Mouse (Mus musculus) embryonic facial prominence, embryonic 13.5 days (tissue): ENCODE data around the gene Olfr1373. TPM values are rescaled to one million over a fixed set of nuclear protein-coding genes. Genes with fewer than 3 reads are reported as not detected.

Source experiments
- ATAC-seq: fragments of 200-750 bp; cut with Nextera tagmentation; 2 replicates; pipeline ENCODE4 v1.8.0; 2017; ENCODE audit warnings: low read depth; ENCODE audit not compliant: insufficient number of reproducible peaks, insufficient read depth, low FRiP score, low TSS enrichment
- H3K27ac ChIP-seq: fragments of 300-500 bp; sonication (generic); 2 replicates; pipeline ENCODE4 v1.5.1; 2015; ENCODE audit warnings: moderate library complexity, mild to moderate bottlenecking, inconsistent platforms
- H3K27me3 ChIP-seq: fragments of 300-500 bp; sonication (generic); 2 replicates; pipeline ENCODE4 v1.6.1; 2015; ENCODE audit warnings: mild to moderate bottlenecking, inconsistent platforms
- H3K36me3 ChIP-seq: fragments of 300-500 bp; sonication (generic); 2 replicates; pipeline ENCODE4 v1.6.1; 2015; ENCODE audit warnings: mild to moderate bottlenecking, inconsistent platforms
- H3K4me1 ChIP-seq: fragments of 300-500 bp; sonication (generic); 2 replicates; pipeline ENCODE4 v1.6.1; 2015; ENCODE audit warnings: inconsistent platforms
- H3K4me2 ChIP-seq: fragments of 300-500 bp; sonication (generic); 2 replicates; pipeline ENCODE4 v1.6.1; 2015; ENCODE audit warnings: moderate library complexity, mild to moderate bottlenecking, inconsistent platforms
- H3K4me3 ChIP-seq: fragments of 300-500 bp; sonication (generic); 2 replicates; pipeline ENCODE4 v1.5.1; 2015; ENCODE audit warnings: mild to moderate bottlenecking, inconsistent platforms
- H3K9ac ChIP-seq: fragments of 300-500 bp; sonication (generic); 2 replicates; pipeline ENCODE4 v1.6.1; 2015; ENCODE audit warnings: mild to moderate bottlenecking, inconsistent platforms
- H3K9me3 ChIP-seq: fragments of 300-500 bp; sonication (generic); 2 replicates; pipeline ENCODE4 v1.6.1; 2016; ENCODE audit warnings: inconsistent platforms
- WGBS: fragments of 180-500 bp; shearing (Covaris S2); methylation state at CpG from one replicate; pipeline ENCODE4 v1.1.7; 2015; ENCODE audit warnings: mixed read lengths; 5-methylcytosine and 5-hydroxymethylcytosine counted together
- microRNA-seq: library from miRNA; unstranded; fragments of <30 nt; microRNA quantifications from one replicate; pipeline ENCODE4, GENCODE M21; 2016
- polyA plus RNA-seq: library from polyadenylated mRNA; unstranded; fragments of >200 nt; fragmentation: Nextera tagmentation; extraction: Ambion mirVana; gene quantifications from 2 replicates; pipeline ENCODE4 v1.2.1, GENCODE M21; 2015

Gene Olfr1373
- polyA plus RNA-seq, 1 experiment from 2014 or later: not detected

- Histone ChIP-seq H3K9me3 (no peaks in the 10 kb centered on the region), H3K27ac (no peak overlapping the region), H3K36me3 (no peaks in the 10 kb centered on the region; the same call in 1 of the 2 replicates), H3K4me2 (no peak overlapping the region), H3K27me3 (no peaks in the 10 kb centered on the region), H3K9ac (no peak overlapping the region), H3K4me3 (no peak overlapping the region), H3K4me1 (peaks cover 17% of the 10 kb centered on the region)
- 96% methylated on average over 2 of the region's 2 CpGs for WGBS
- ATAC-seq: no peak
Measured at GRCm38 (mm10) chr11:52106037-52106436, 39.3 kb downstream of the Olfr1373 start.

- Histone ChIP-seq H3K4me2 (no peak overlapping the region), H3K9ac (no peak overlapping the region), H3K27me3 (no peaks in the 10 kb centered on the region), H3K9me3 (no peaks in the 10 kb centered on the region), H3K36me3 (no peaks in the 10 kb centered on the region; the same call in 1 of the 2 replicates), H3K27ac (no peak overlapping the region), H3K4me3 (no peak overlapping the region), H3K4me1 (peaks cover 22% of the 10 kb centered on the region)
- no peak for ATAC-seq
Measured at GRCm38 (mm10) chr11:52105503-52105902, 39.8 kb downstream of the Olfr1373 start.

GRCm38 (mm10) chr11:52102977-52103376, 42.4 kb downstream of the Olfr1373 start:
- no peak overlapping the region for H3K27ac ChIP-seq
- H3K9me3 ChIP-seq: no peaks in the 10 kb centered on the region
- no peaks in the 10 kb centered on the region; the same call in 1 of the 2 replicates for H3K36me3 ChIP-seq
- H3K4me2 ChIP-seq: no peak overlapping the region
- no peak for ATAC-seq
- H3K9ac ChIP-seq: no peak overlapping the region
- peaks cover 28% of the 10 kb centered on the region for H3K4me1 ChIP-seq
- H3K4me3 ChIP-seq: no peak overlapping the region
- no peaks in the 10 kb centered on the region for H3K27me3 ChIP-seq
- WGBS: 84% methylated on average over 4 of the region's 4 CpGs

- peaks cover 31% of the 10 kb centered on the region for H3K4me1 ChIP-seq
- H3K4me2 ChIP-seq: peak overlapping the region; percentile 80
- WGBS: 3% methylated on average over 7 of the region's 7 CpGs
- peak overlapping the region; percentile 100 for H3K27ac ChIP-seq
- peak overlapping the region; percentile 100 for H3K9ac ChIP-seq
- no peaks in the 10 kb centered on the region; the same call in 1 of the 2 replicates for H3K36me3 ChIP-seq
- no peaks in the 10 kb centered on the region for H3K9me3 ChIP-seq
- peak overlapping the region; percentile 81 for H3K4me3 ChIP-seq
- no peaks in the 10 kb centered on the region for H3K27me3 ChIP-seq
- no peak for ATAC-seq
Measured at GRCm38 (mm10) chr11:52099771-52100219, 45.5 kb downstream of the Olfr1373 start.

GRCm38 (mm10) chr11:52099031-52099761, 46.1 kb downstream of the Olfr1373 start:
- peak overlapping the region; percentile 80 for H3K4me2 ChIP-seq
- H3K9me3 ChIP-seq: no peaks in the 10 kb centered on the region
- peaks cover 30% of the 10 kb centered on the region for H3K4me1 ChIP-seq
- peak; percentile 83 for ATAC-seq
- no peaks in the 10 kb centered on the region for H3K27me3 ChIP-seq
- under 1% methylated on average over 72 of the region's 72 CpGs for WGBS
- peak overlapping the region; percentile 100 for H3K9ac ChIP-seq
- no peaks in the 10 kb centered on the region; the same call in 1 of the 2 replicates for H3K36me3 ChIP-seq
- peak overlapping the region; percentile 81 for H3K4me3 ChIP-seq
- H3K27ac ChIP-seq: peak overlapping the region; percentile 100

- Histone ChIP-seq H3K4me3 (peak within 1 kb of the TSS; percentile 81), H3K4me2 (peak within 1 kb of the TSS; percentile 80), H3K9me3 (no peaks in the 10 kb centered on the region), H3K9ac (peak within 1 kb of the TSS; percentile 100), H3K36me3 (no peaks in the 10 kb centered on the region; the same call in 1 of the 2 replicates), H3K27ac (peak within 1 kb of the TSS; percentile 100), H3K4me1 (peaks cover 29% of the 10 kb centered on the region), H3K27me3 (no peaks in the 10 kb centered on the region)
- WGBS: under 1% methylated on average over 51 of the region's 53 CpGs
- peak; percentile 99 for ATAC-seq
Measured at GRCm38 (mm10) chr11:52098398-52098946, 46.9 kb downstream of the Olfr1373 start, which contains the start of gene Ppp2ca. TSS of gene Ppp2ca (plus strand) at chr11:52098681.

GRCm38 (mm10) chr11:52097596-52097995, 47.7 kb downstream of the Olfr1373 start:
- Histone ChIP-seq H3K9me3 (no peaks in the 10 kb centered on the region), H3K36me3 (no peaks in the 10 kb centered on the region; the same call in 1 of the 2 replicates), H3K4me1 (peaks cover 25% of the 10 kb centered on the region), H3K4me2 (peak overlapping the region; percentile 80), H3K27ac (no peak overlapping the region), H3K27me3 (no peaks in the 10 kb centered on the region), H3K4me3 (0 out of 2 replicates have a peak overlapping the region, but pooled peaks have one; percentile 81), H3K9ac (no peak overlapping the region)
- WGBS: 78% methylated on average over 2 of the region's 2 CpGs
- ATAC-seq: no peak

- Histone ChIP-seq H3K4me1 (peaks cover 24% of the 10 kb centered on the region), H3K9ac (no peak overlapping the region), H3K4me2 (no peak overlapping the region), H3K27ac (no peak overlapping the region), H3K36me3 (no peaks in the 10 kb centered on the region; the same call in 1 of the 2 replicates), H3K27me3 (no peaks in the 10 kb centered on the region), H3K9me3 (no peaks in the 10 kb centered on the region), H3K4me3 (no peak overlapping the region)
- 79% methylated on average over 3 of the region's 3 CpGs for WGBS
- ATAC-seq: no peak
Measured at GRCm38 (mm10) chr11:52097016-52097415, 48.3 kb downstream of the Olfr1373 start.

Small RNA genes lying within 50 kb of the gene (microRNA-seq; reads per million reads assigned to microRNA genes)
- gene Gm24157: not detected
- 13.9 reads per million, percentile 31 among the genes with 10 or more reads in this experiment for gene Mir3061

Other genes starting within 250 kb of the Olfr1373 start
- gene Cdkn2aipnl, start 177.9 kb downstream of the Olfr1373 start, polyA plus RNA-seq: 98.8 and 104 TPM in 2 replicates
- 233 and 245 TPM in 2 replicates for gene Ube2b, start 144.8 kb downstream of the Olfr1373 start, polyA plus RNA-seq
- 13.4 and 13.9 TPM in 2 replicates for gene Cdkl3, start 141.3 kb downstream of the Olfr1373 start, polyA plus RNA-seq
- 83.5 and 90.8 TPM in 2 replicates for gene Ppp2ca, start 46.8 kb downstream of the Olfr1373 start, polyA plus RNA-seq
- gene Olfr1371, start 68.5 kb upstream of the Olfr1373 start, polyA plus RNA-seq: not detected in 2 replicates
- 945 and 951 TPM in 2 replicates for gene Skp1a, start 86.5 kb upstream of the Olfr1373 start, polyA plus RNA-seq
- gene Tcf7, start 137.5 kb upstream of the Olfr1373 start, polyA plus RNA-seq: 8.6 and 11.4 TPM in 2 replicates
- 251 and 271 TPM in 2 replicates for gene Vdac1, start 215.3 kb upstream of the Olfr1373 start, polyA plus RNA-seq